ENCODE assay signal across 28 mouse cellular contexts in the genomic region with DNA sequence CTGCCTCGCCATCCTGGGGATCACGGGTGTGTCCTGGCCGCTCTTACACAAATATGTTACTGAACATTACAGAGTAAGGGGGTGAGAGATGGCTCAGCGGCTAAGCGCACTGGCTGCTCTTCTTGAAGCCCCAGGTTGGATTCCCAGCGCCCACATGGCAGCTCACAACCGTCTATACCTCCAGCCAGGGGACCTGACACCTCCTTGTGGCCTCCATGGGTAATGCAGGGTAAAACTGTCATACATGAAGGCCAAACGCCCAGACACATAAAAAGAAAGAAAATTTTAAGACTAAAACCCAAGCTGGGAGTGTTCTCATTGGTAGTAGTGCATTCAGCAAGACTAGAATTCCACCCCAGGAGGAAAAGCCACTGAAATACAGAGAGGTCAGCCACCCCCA. TPM values are rescaled to one million over a fixed set of nuclear protein-coding genes. Genes with fewer than 3 reads are reported as not detected.
DNase-seq lines count a peak whose midpoint lies in the region; ATAC-seq and TF ChIP-seq lines count a peak whose summit lies in the region.
"Had no signal": no experiment of that assay in that cellular context is flagged by ENCODE, and none has a peak within 500 bp of the region (broad histone marks: within the 10 kb centered on the region; RNA-seq: fewer than 3 reads in every experiment).

No protein-coding gene starts in this region.

- no peak for ATAC-seq in hindbrain, postnatal 0 days
- no peak for ATAC-seq in hindbrain, embryonic 11.5 days (ENCODE audit: low FRiP score)
- ATAC-seq in lung, postnatal 0 days = no peak
- no peak for ATAC-seq in stomach, postnatal 0 days (ENCODE audit: low FRiP score, low TSS enrichment)
- ATAC-seq: midbrain, embryonic 13.5 days had no signal

- no peaks in the 10 kb centered on the region for H3K36me3 ChIP-seq in hindbrain, postnatal 0 days (ENCODE audit: insufficient read depth, low read length)
- H3K36me3 ChIP-seq in hindbrain, embryonic 11.5 days (ENCODE audit: control insufficient read depth, insufficient read depth, low read length) = 0 out of 2 replicates have a peak, but pooled peaks cover 7% of the 10 kb centered on the region
- H3K36me3 ChIP-seq in lung, postnatal 0 days (ENCODE audit: insufficient read depth, low read length) = no peaks in the 10 kb centered on the region
- H3K36me3 ChIP-seq in stomach, postnatal 0 days (ENCODE audit: control insufficient read depth, insufficient read depth, low read length) = no peaks in the 10 kb centered on the region

- DNase-seq in hindbrain, postnatal 0 days (ENCODE audit: low spot score) = no peak
- no peak for DNase-seq in hindbrain, embryonic 11.5 days (ENCODE audit: low spot score)
- no peak for DNase-seq in lung, postnatal 0 days (ENCODE audit: low spot score)
- no peak for DNase-seq in lung, postnatal 10 days
- DNase-seq in ZHBTc4 (ENCODE audit: low read depth, low spot score) = peak; percentile 66
- DNase-seq in stomach, postnatal 0 days (ENCODE audit: low spot score) = no peak
- no peak for DNase-seq in T-cell, adult 2 months (ENCODE audit: low spot score)
- DNase-seq: adrenal gland, postnatal 10 days; B cell, adult 2 months; cerebellum, adult 11-12 months; gastrocnemius, postnatal 14 days; kidney, postnatal 10 days; lung, adult 18-20 months; right cerebral cortex, adult 18-20 months; thymus, adult 2 months had no signal

- no peak overlapping the region for H3K4me3 ChIP-seq in hindbrain, postnatal 0 days (ENCODE audit: low read length)
- H3K4me3 ChIP-seq in hindbrain, embryonic 11.5 days (ENCODE audit: low read depth, low read length) = no peak overlapping the region
- H3K4me3 ChIP-seq in lung, postnatal 0 days (ENCODE audit: low read depth, low read length) = no peak overlapping the region
- no peak overlapping the region for H3K4me3 ChIP-seq in stomach, postnatal 0 days (ENCODE audit: low read depth, low read length)
- H3K4me3 ChIP-seq: heart, embryonic 12.5 days; left cerebral cortex, adult 2 months; limb, embryonic 15.5 days; midbrain, embryonic 13.5 days had no signal

- H3K4me2 ChIP-seq in hindbrain, postnatal 0 days (ENCODE audit: low read depth, low read length) = no peak overlapping the region
- no peak overlapping the region for H3K4me2 ChIP-seq in hindbrain, embryonic 11.5 days (replicated peaks; ENCODE audit: low read depth, low read length)
- no peak overlapping the region for H3K4me2 ChIP-seq in lung, postnatal 0 days (replicated peaks; ENCODE audit: low read depth, low read length)
- no peak overlapping the region for H3K4me2 ChIP-seq in stomach, postnatal 0 days (replicated peaks; ENCODE audit: low read depth)
- H3K4me2 ChIP-seq: heart, embryonic 12.5 days; limb, embryonic 15.5 days; midbrain, embryonic 13.5 days had no signal

- H3K27me3 ChIP-seq in hindbrain, postnatal 0 days (ENCODE audit: insufficient read depth, low read length) = no peaks in the 10 kb centered on the region
- no peaks in the 10 kb centered on the region for H3K27me3 ChIP-seq in hindbrain, embryonic 11.5 days (ENCODE audit: control insufficient read depth, insufficient read depth, low read length)
- no peaks in the 10 kb centered on the region for H3K27me3 ChIP-seq in lung, postnatal 0 days (replicated peaks; ENCODE audit: insufficient read depth, low read length)
- no peaks in the 10 kb centered on the region for H3K27me3 ChIP-seq in stomach, postnatal 0 days (ENCODE audit: control insufficient read depth, insufficient read depth, low read length)
- H3K27me3 ChIP-seq: heart, embryonic 12.5 days; limb, embryonic 15.5 days; midbrain, embryonic 13.5 days had no signal

- H3K27ac ChIP-seq in hindbrain, postnatal 0 days = no peak overlapping the region
- H3K27ac ChIP-seq in hindbrain, embryonic 11.5 days (ENCODE audit: low read depth, low read length) = no peak overlapping the region
- no peak overlapping the region for H3K27ac ChIP-seq in lung, postnatal 0 days (ENCODE audit: low read length)
- no peak overlapping the region for H3K27ac ChIP-seq in stomach, postnatal 0 days (replicated peaks)
- H3K27ac ChIP-seq: left cerebral cortex, adult 2 months; limb, embryonic 15.5 days had no signal

- 0 out of 2 replicates have a peak, but pooled peaks have one; percentile 9 for TF ChIP-seq CTCF in hindbrain, postnatal 0 days (IDR thresholded peaks at IDR 0.05; ENCODE audit: low read depth)
- peak; percentile 26 for TF ChIP-seq CTCF in lung, postnatal 0 days (IDR thresholded peaks at IDR 0.05)
- TF ChIP-seq CTCF in stomach, postnatal 0 days (IDR thresholded peaks at IDR 0.05; ENCODE audit: low read depth) = peak; percentile 32

- no peak overlapping the region for H3K9ac ChIP-seq in hindbrain, postnatal 0 days (replicated peaks; ENCODE audit: low read length)
- H3K9ac ChIP-seq in hindbrain, embryonic 11.5 days (ENCODE audit: low read depth, low read length) = no peak overlapping the region
- no peak overlapping the region for H3K9ac ChIP-seq in lung, postnatal 0 days (replicated peaks; ENCODE audit: low read depth)
- no peak overlapping the region for H3K9ac ChIP-seq in stomach, postnatal 0 days (ENCODE audit: low read length)
- H3K9ac ChIP-seq: limb, embryonic 15.5 days; midbrain, embryonic 13.5 days had no signal

- peaks cover 5% of the 10 kb centered on the region; the same call in 1 of the 2 replicates for H3K4me1 ChIP-seq in hindbrain, postnatal 0 days (ENCODE audit: insufficient read depth, low read length)
- peaks cover 17% of the 10 kb centered on the region for H3K4me1 ChIP-seq in hindbrain, embryonic 11.5 days (replicated peaks; ENCODE audit: control insufficient read depth, insufficient read depth, low read length)
- peaks cover 9% of the 10 kb centered on the region for H3K4me1 ChIP-seq in lung, postnatal 0 days (ENCODE audit: insufficient read depth, low read depth, low read length)
- peaks cover 3% of the 10 kb centered on the region for H3K4me1 ChIP-seq in stomach, postnatal 0 days (replicated peaks; ENCODE audit: control insufficient read depth, insufficient read depth)

- 92% methylated on average over 8 of the region's 8 CpGs for WGBS in hindbrain, postnatal 0 days
- WGBS in hindbrain, embryonic 11.5 days = 93% methylated on average over 8 of the region's 8 CpGs
- WGBS in lung, postnatal 0 days = 93% methylated on average over 8 of the region's 8 CpGs
- 93% methylated on average over 8 of the region's 8 CpGs for WGBS in stomach, postnatal 0 days

- no peak for TF ChIP-seq EP300 in lung, postnatal 0 days (IDR thresholded peaks at IDR 0.05)
- no peak for TF ChIP-seq EP300 in stomach, postnatal 0 days (optimal IDR thresholded peaks at IDR 0.05)

- no peaks in the 10 kb centered on the region for H3K9me3 ChIP-seq in hindbrain, postnatal 0 days (ENCODE audit: low read length)
- H3K9me3 ChIP-seq in hindbrain, embryonic 11.5 days (ENCODE audit: control insufficient read depth, low read length) = peaks cover 3% of the 10 kb centered on the region; the same call in 1 of the 2 replicates
- H3K9me3 ChIP-seq in lung, postnatal 0 days (ENCODE audit: low read length) = no peaks in the 10 kb centered on the region
- H3K9me3 ChIP-seq in stomach, postnatal 0 days (ENCODE audit: control insufficient read depth, low read length) = no peaks in the 10 kb centered on the region
- H3K9me3 ChIP-seq: limb, embryonic 15.5 days had no signal

RNA-seq across cellular contexts. Expression of gene Igf2bp1, which starts 11.6 kb away (rescaled TPM):
- 4.1 and 5.3 TPM in 2 replicates for total RNA-seq in hindbrain, postnatal 0 days (2014; rRNA removed)
- polyA plus RNA-seq in hindbrain, postnatal 0 days (2015; fragmentation: Nextera tagmentation; extraction: Ambion mirVana) = 2.8 and 3.5 TPM in 2 replicates
- polyA plus RNA-seq in hindbrain, embryonic 11.5 days (2014; fragmentation: Nextera tagmentation; extraction: Ambion mirVana) = 80.6 and 83.9 TPM in 2 replicates
- polyA plus RNA-seq in lung, postnatal 0 days (2015; fragmentation: Nextera tagmentation; extraction: Ambion mirVana) = 4.3 and 6.1 TPM in 2 replicates
- polyA plus RNA-seq in stomach, postnatal 0 days (2015; fragmentation: Nextera tagmentation; extraction: Ambion mirVana) = 4.3 and 5.2 TPM in 2 replicates
- total RNA-seq: common myeloid progenitor, adult 5-6 weeks; layer of hippocampus, adult 8-10 months had no signal
- polyA plus RNA-seq: small intestine, adult 2 months had no signal

RNA-seq across cellular contexts. Expression of gene Gip, which starts 30.2 kb away (rescaled TPM):
- total RNA-seq in hindbrain, postnatal 0 days (2014; rRNA removed) = not detected in 2 replicates
- not detected in 2 replicates for polyA plus RNA-seq in hindbrain, postnatal 0 days (2015; fragmentation: Nextera tagmentation; extraction: Ambion mirVana)
- not detected in 2 replicates for polyA plus RNA-seq in hindbrain, embryonic 11.5 days (2014; fragmentation: Nextera tagmentation; extraction: Ambion mirVana)
- not detected in 2 replicates for polyA plus RNA-seq in lung, postnatal 0 days (2015; fragmentation: Nextera tagmentation; extraction: Ambion mirVana)
- polyA plus RNA-seq in stomach, postnatal 0 days (2015; fragmentation: Nextera tagmentation; extraction: Ambion mirVana) = 1.8 and 3.2 TPM in 2 replicates
- total RNA-seq: adrenal gland, postnatal 10 days; common myeloid progenitor, adult 5-6 weeks; gastrocnemius, postnatal 14 days; heart, postnatal 25 days; layer of hippocampus, adult 8-10 months; left cerebral cortex, adult 2 months had no signal
- polyA plus RNA-seq: embryonic facial prominence, embryonic 14.5 days; forebrain, embryonic 11.5 days; frontal cortex, adult 2 months; heart, embryonic 12.5 days; limb, embryonic 15.5 days; midbrain, embryonic 13.5 days; stomach, embryonic 14.5 days; urinary bladder, adult 2 months had no signal

RNA-seq across cellular contexts. Expression of gene Snf8, which starts 40.5 kb away (rescaled TPM):
- total RNA-seq in hindbrain, postnatal 0 days (2014; rRNA removed) = 18.6 and 21.4 TPM in 2 replicates
- 114 and 115 TPM in 2 replicates for polyA plus RNA-seq in hindbrain, postnatal 0 days (2015; fragmentation: Nextera tagmentation; extraction: Ambion mirVana)
- polyA plus RNA-seq in hindbrain, embryonic 11.5 days (2014; fragmentation: Nextera tagmentation; extraction: Ambion mirVana) = 47.3 and 48.8 TPM in 2 replicates
- 72.9 and 77.9 TPM in 2 replicates for polyA plus RNA-seq in lung, postnatal 0 days (2015; fragmentation: Nextera tagmentation; extraction: Ambion mirVana)
- 76.0 and 83.0 TPM in 2 replicates for polyA plus RNA-seq in stomach, postnatal 0 days (2015; fragmentation: Nextera tagmentation; extraction: Ambion mirVana)

Comparison
In these comparisons a context has a peak if more than half of its experiments do, and no peak if none do; other contexts are left out.
1. RNA of gene Igf2bp1, which starts 11.6 kb away (polyA plus RNA-seq): 80.6 to 83.9 TPM in hindbrain, embryonic 11.5 days; 4.3 to 6.1 TPM in lung, postnatal 0 days, 4.3 to 5.2 TPM in stomach, postnatal 0 days and 2.8 to 3.5 TPM in hindbrain, postnatal 0 days; every median in the first group is over 10 times any median in the second.
2. Peak in every context shown above with its lines, with median percentiles within 50 percentile points of each other: CTCF ChIP-seq.